Mouse (Mus musculus): ENCODE results near the gene Gm5767.

- no peak for TF ChIP-seq POLR2A (IDR thresholded peaks at IDR 0.05; ENCODE audit: insufficient read length, low read depth)
- no peak for TF ChIP-seq MAX (IDR thresholded peaks at IDR 0.05; ENCODE audit: low read depth)
- TF ChIP-seq TCF12 (IDR thresholded peaks at IDR 0.05; ENCODE audit: insufficient read depth, poor library complexity, severe bottlenecking), result no peak
- no peak for TF ChIP-seq USF1 (IDR thresholded peaks at IDR 0.05; ENCODE audit: low read depth)
- no peak for TF ChIP-seq E2F4 (IDR thresholded peaks at IDR 0.05; ENCODE audit: insufficient read depth)
- TF ChIP-seq POLR2AphosphoS2 (IDR thresholded peaks at IDR 0.05; ENCODE audit: insufficient read length, low read depth), result no peak
- no peak for TF ChIP-seq MYOG (IDR thresholded peaks at IDR 0.05; ENCODE audit: control insufficient read depth in 1 of 3, insufficient read depth in 1 of 3, insufficient read length in 2 of 3, low read depth in 2 of 3)
- TF ChIP-seq MYOD1 (IDR thresholded peaks at IDR 0.05; ENCODE audit: control insufficient read depth in 1 of 3, insufficient read length in 2 of 3, low read depth in 2 of 3), result no peak
- TF ChIP-seq SRF (IDR thresholded peaks at IDR 0.05; ENCODE audit: control insufficient read depth, insufficient read length, low read depth), result no peak
- no peak for TF ChIP-seq TCF3 (IDR thresholded peaks at IDR 0.05; ENCODE audit: insufficient read length, low read depth)
- no peak for TF ChIP-seq CEBPB (IDR thresholded peaks at IDR 0.05; ENCODE audit: insufficient read depth, poor library complexity, severe bottlenecking)
Measured at GRCm38 (mm10) chr16:8731630-8732029, 51.1 kb downstream of the Gm5767 start.
